Mouse (Mus musculus) lung, postnatal 0 days (tissue): ENCODE results near the gene Tpst1. TPM values are rescaled to one million over a fixed set of nuclear protein-coding genes. Genes with fewer than 3 reads are reported as not detected.

Experiments
- ATAC-seq: fragments of 200-750 bp; cut with Nextera tagmentation; 2 replicates; pipeline ENCODE4 v1.8.0; 2017; ENCODE audit warnings: moderate library complexity
- DNase-seq: peaks from one replicate; pipeline ENCODE4 v3.0.0-alpha.2; 2016; ENCODE audit warnings: low spot score
- H3K27ac ChIP-seq: fragments of 300-500 bp; sonication (generic); 2 replicates; pipeline ENCODE4 v1.5.1; 2014; ENCODE audit warnings: antibody characterized with exemption, mild to moderate bottlenecking, low read length, mixed read lengths
- H3K27me3 ChIP-seq: fragments of 300-500 bp; sonication (generic); replicated peaks from 2 replicates; pipeline ENCODE4 v1.6.1; 2014; ENCODE audit warnings: low read length, mixed read lengths; ENCODE audit not compliant: insufficient read depth
- H3K36me3 ChIP-seq: fragments of 300-500 bp; sonication (generic); 2 replicates; pipeline ENCODE4 v1.6.1; 2014; ENCODE audit warnings: low read length, mixed read lengths; ENCODE audit not compliant: insufficient read depth
- H3K4me1 ChIP-seq: fragments of 300-500 bp; sonication (generic); 2 replicates; pipeline ENCODE4 v1.6.1; 2014; ENCODE audit warnings: antibody characterized with exemption, low read depth, low read length, mixed read lengths; ENCODE audit not compliant: insufficient read depth
- H3K4me2 ChIP-seq: fragments of 300-500 bp; sonication (generic); replicated peaks from 2 replicates; pipeline ENCODE4 v1.6.1; 2014; ENCODE audit warnings: low read depth, mild to moderate bottlenecking, low read length, moderate library complexity, mixed read lengths
- H3K4me3 ChIP-seq: fragments of 300-500 bp; sonication (generic); 2 replicates; pipeline ENCODE4 v1.5.1; 2014; ENCODE audit warnings: low read depth, low read length
- H3K9ac ChIP-seq: fragments of 300-500 bp; sonication (generic); replicated peaks from 2 replicates; pipeline ENCODE4 v1.6.1; 2014; ENCODE audit warnings: low read depth, mild to moderate bottlenecking
- H3K9me3 ChIP-seq: fragments of 300-500 bp; sonication (generic); 2 replicates; pipeline ENCODE4 v1.6.1; 2016; ENCODE audit warnings: low read length, mixed read lengths
- CTCF ChIP-seq: IDR thresholded peaks from 2 replicates; pipeline ENCODE4 v1.5.1; 2016; ENCODE audit warnings: antibody characterized with exemption, mild to moderate bottlenecking
- EP300 ChIP-seq: IDR thresholded peaks from 2 replicates; pipeline ENCODE4 v1.6.1; 2016; ENCODE audit warnings: antibody characterized with exemption, mild to moderate bottlenecking, control low read depth
- WGBS: fragments of 180-500 bp; shearing (Covaris S2); extraction: QIAGEN DNeasy Blood & Tissue Kit; methylation state at CpG from one replicate; pipeline ENCODE4 v1.1.7; 2014; 5-methylcytosine and 5-hydroxymethylcytosine counted together
- polyA plus RNA-seq: library from polyadenylated mRNA; unstranded; fragments of >200 nt; fragmentation: Nextera tagmentation; extraction: Ambion mirVana; gene quantifications from 2 replicates; pipeline ENCODE4 v1.2.1, GENCODE M21; 2015

Tpst1 gene
- polyA plus RNA-seq, 1 experiment from 2014 or later: 31.5 TPM

DNA sequence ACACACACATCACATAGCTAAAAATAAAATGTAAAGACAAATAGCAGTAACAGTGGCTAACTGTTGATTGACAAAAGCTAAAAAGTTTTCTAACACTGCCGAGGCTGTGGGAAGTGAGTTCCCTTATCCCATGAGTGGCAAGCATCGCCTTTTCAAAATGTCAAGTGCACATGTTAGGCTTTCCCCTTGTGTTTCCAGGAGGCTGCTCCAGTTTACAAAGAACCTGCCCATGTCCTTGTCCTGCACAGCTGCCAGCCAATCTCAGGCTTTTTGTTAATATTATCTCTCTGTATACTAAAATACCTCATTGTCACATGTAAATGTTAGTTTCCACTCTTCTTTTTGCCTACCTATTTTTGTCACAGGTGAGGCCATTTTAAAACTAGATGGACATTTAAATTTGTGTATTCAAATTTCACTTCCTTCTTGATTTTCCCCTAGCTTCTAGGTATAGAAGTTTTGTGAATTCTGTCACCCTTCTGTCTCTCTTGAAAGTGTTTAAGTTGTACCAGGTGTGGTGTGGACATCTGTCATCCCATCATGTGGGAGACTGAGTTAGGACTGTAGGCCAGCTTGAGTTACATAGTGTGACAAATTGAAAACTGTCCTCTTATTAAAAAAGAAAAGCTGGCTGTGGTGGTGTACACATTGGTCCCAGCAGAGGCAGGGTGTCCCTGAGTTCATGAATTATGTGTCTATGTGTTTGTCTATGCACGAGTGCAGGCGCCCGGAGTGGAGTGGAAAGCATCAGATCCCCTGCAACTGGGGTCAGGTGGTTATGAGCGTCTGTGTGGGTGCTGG lies 108.8 kb downstream of the Tpst1 start:
- Histone ChIP-seq H3K9ac (no peak overlapping the region), H3K27me3 (no peaks in the 10 kb centered on the region), H3K4me2 (no peak overlapping the region), H3K27ac (peak overlapping the region; percentile 29; the same call in 1 of the 2 replicates), H3K9me3 (no peaks in the 10 kb centered on the region), H3K36me3 (no peaks in the 10 kb centered on the region), H3K4me3 (no peak overlapping the region), H3K4me1 (peaks cover 10% of the 10 kb centered on the region; the same call in 1 of the 2 replicates)
- DNase-seq (no peak), ATAC-seq (no peak)
- WGBS: 59% methylated on average over 6 of the region's 6 CpGs
- no peak for TF ChIP-seq EP300
- no peak for TF ChIP-seq CTCF

DNA sequence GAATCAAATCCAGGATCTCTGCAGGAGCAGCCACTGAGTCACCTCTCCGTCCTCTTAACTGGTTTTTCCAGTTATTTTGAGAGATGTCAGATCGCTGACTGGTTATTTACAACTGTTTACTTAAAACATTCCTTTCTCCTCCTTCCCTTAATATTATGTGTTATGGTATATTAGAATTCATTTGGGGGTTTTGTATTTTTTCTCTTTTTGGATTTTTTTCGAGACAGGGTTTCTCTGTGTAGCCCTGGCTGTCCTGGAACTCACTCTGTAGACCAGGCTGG lies 109.4 kb downstream of the Tpst1 start:
- Histone ChIP-seq H3K4me1 (peaks cover 10% of the 10 kb centered on the region; the same call in 1 of the 2 replicates), H3K9me3 (no peaks in the 10 kb centered on the region), H3K9ac (no peak overlapping the region), H3K36me3 (no peaks in the 10 kb centered on the region), H3K4me2 (no peak overlapping the region), H3K27me3 (no peaks in the 10 kb centered on the region), H3K27ac (peak overlapping the region; percentile 1; the same call in 1 of the 2 replicates), H3K4me3 (no peak overlapping the region)
- no peak for ATAC-seq
- DNase-seq: peak; percentile 52
- no peak for TF ChIP-seq CTCF
- peak; percentile 67 for TF ChIP-seq EP300
- 21% methylated on average over 3 of the region's 3 CpGs for WGBS

DNA sequence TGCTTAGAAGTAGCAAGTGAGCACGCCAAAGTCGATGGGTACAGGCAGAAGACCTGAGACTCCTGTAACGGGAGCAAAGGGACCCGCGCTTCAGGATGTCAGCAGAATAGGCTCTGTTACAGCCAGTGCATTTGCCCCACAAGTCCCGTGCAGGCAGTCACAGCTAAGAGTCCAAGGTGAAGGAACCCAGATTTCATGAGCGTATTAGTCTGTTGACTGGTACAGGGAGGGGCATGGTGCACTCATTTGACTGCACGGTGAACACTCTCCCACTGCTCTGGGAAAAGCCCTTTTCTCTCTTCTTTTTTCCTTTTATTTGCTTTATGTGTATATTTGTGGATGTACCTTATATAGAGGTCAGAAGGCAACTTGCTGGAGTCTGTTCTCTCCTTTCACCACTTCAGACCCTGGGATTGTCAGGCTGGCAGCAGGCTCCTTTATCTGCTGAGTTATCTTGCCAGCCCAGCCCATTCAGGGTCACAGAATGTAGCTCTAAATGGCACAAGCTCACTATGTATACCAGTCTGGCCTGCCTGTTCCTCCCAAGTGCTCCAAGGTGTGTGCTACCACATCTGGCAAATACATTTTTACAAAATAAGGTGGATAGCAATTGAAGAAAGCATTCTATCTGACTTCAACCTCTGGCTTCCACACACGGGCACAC lies 111.2 kb downstream of the Tpst1 start:
- Histone ChIP-seq H3K27me3 (no peaks in the 10 kb centered on the region), H3K36me3 (peaks cover 4% of the 10 kb centered on the region; the same call in 1 of the 2 replicates), H3K4me1 (peaks cover 6% of the 10 kb centered on the region; the same call in 1 of the 2 replicates), H3K4me2 (no peak overlapping the region), H3K9me3 (no peaks in the 10 kb centered on the region), H3K4me3 (no peak overlapping the region), H3K9ac (no peak overlapping the region), H3K27ac (0 out of 2 replicates have a peak overlapping the region, but pooled peaks have one; percentile 20)
- ATAC-seq (no peak), DNase-seq (no peak)
- TF ChIP-seq EP300: no peak
- TF ChIP-seq CTCF: no peak
- 73% methylated on average over 9 of the region's 9 CpGs for WGBS

DNA sequence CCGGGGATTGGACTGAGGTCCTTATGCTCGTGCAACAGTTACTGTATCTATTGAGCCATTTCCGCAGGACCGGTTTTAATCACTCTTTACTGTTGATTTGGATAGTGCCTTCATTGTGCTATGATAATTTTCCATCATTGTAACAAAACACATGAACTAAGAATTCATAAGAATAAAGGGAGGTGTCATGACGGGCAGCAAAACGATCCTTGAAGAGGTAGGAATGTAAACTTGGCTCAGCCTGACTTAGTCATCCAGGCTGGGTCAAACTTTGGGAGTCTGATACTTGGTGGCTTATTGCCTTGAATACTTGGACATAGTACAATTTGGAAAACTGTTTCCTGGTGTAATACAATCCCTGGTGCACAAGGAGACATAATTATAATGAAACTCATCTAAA lies 112.2 kb downstream of the Tpst1 start:
- Histone ChIP-seq H3K9me3 (no peaks in the 10 kb centered on the region), H3K27ac (no peak overlapping the region), H3K27me3 (no peaks in the 10 kb centered on the region), H3K4me1 (peaks cover 2% of the 10 kb centered on the region; the same call in 1 of the 2 replicates), H3K4me3 (no peak overlapping the region), H3K4me2 (no peak overlapping the region), H3K9ac (no peak overlapping the region), H3K36me3 (peaks cover 14% of the 10 kb centered on the region; the same call in 1 of the 2 replicates)
- ATAC-seq (no peak), DNase-seq (no peak)
- TF ChIP-seq EP300: no peak
- TF ChIP-seq CTCF: no peak
- WGBS: 58% methylated on average over 6 of the region's 6 CpGs

Other genes starting within 250 kb of the Tpst1 start
- 25.5 and 30.9 TPM in 2 replicates for gene Sumf2, start 226.3 kb upstream of the Tpst1 start, polyA plus RNA-seq
- gene Chchd2, start 185.9 kb upstream of the Tpst1 start, polyA plus RNA-seq: 623 and 686 TPM in 2 replicates
- 2.3 and 2.7 TPM in 2 replicates for gene Zbed5, start 177.6 kb upstream of the Tpst1 start, polyA plus RNA-seq
- 0.08 and 0.10 TPM in 2 replicates for gene Phkg1, start 174.8 kb upstream of the Tpst1 start, polyA plus RNA-seq
- 5.5 and 6.2 TPM in 2 replicates for gene Nupr1l, start 164.8 kb upstream of the Tpst1 start, polyA plus RNA-seq
- 14.9 and 15.2 TPM in 2 replicates for gene Vkorc1l1, start 131.4 kb upstream of the Tpst1 start, polyA plus RNA-seq
- 49.0 and 50.0 TPM in 2 replicates for gene Gusb, start 70.3 kb upstream of the Tpst1 start, polyA plus RNA-seq
- gene Asl, start 44.1 kb upstream of the Tpst1 start, polyA plus RNA-seq: 27.3 and 29.7 TPM in 2 replicates
- 31.0 and 31.5 TPM in 2 replicates for gene Crcp, start 44.0 kb upstream of the Tpst1 start, polyA plus RNA-seq
- gene Kctd7, start 71.5 kb downstream of the Tpst1 start, polyA plus RNA-seq: 5.1 and 5.5 TPM in 2 replicates
- 48.4 and 50.5 TPM in 2 replicates for gene Rabgef1, start 98.5 kb downstream of the Tpst1 start, polyA plus RNA-seq
- gene Tmem248, start 143.8 kb downstream of the Tpst1 start, polyA plus RNA-seq: 41.0 and 46.4 TPM in 2 replicates
- 94.8 and 97.5 TPM in 2 replicates for gene Sbds, start 182.2 kb downstream of the Tpst1 start, polyA plus RNA-seq
- gene Tyw1, start 182.3 kb downstream of the Tpst1 start, polyA plus RNA-seq: 16.1 and 16.5 TPM in 2 replicates